Mouse (Mus musculus) MEL (cell line): ENCODE data around the gene Tnpo1. TPM values are rescaled to one million over a fixed set of nuclear protein-coding genes. Genes with fewer than 3 reads are reported as not detected.

Experiments used
- DNase-seq: peaks from one replicate; pipeline ENCODE4 v3.0.0; 2011; ENCODE audit warnings: low read depth, low spot score
- H3K27ac ChIP-seq: 2 replicates; pipeline ENCODE4 v1.5.1; 2012; ENCODE audit warnings: low read depth, mild to moderate bottlenecking, control low read depth, low read length, moderate library complexity; ENCODE audit not compliant: control insufficient read depth
- H3K27me3 ChIP-seq, 2 experiments: fragments of 150-350 bp in 1 of 2; sonication (generic) in 1 of 2; 2 replicates each; pipeline ENCODE4 v1.6.1; 2012; ENCODE audit warnings: low read length in 2 of 2, mild to moderate bottlenecking in 2 of 2, improper control_type of control experiment in 1 of 2, moderate library complexity in 1 of 2; ENCODE audit not compliant: insufficient read depth in 2 of 2, control insufficient read depth in 1 of 2
- H3K36me3 ChIP-seq, 2 experiments: 2 replicates each; pipeline ENCODE4 v1.6.1; 2012 to 2014; ENCODE audit warnings: low read length in 2 of 2, improper control_type of control experiment in 1 of 2, inconsistent platforms in 1 of 2, mild to moderate bottlenecking in 1 of 2; ENCODE audit not compliant: insufficient read depth in 2 of 2, control insufficient read depth in 1 of 2
- H3K4me1 ChIP-seq, 2 experiments: fragments of 150-350 bp in 1 of 2; sonication (generic) in 1 of 2; 2 replicates each; pipeline ENCODE4 v1.6.1; 2012; ENCODE audit warnings: low read length in 2 of 2, improper control_type of control experiment in 1 of 2, mild to moderate bottlenecking in 1 of 2; ENCODE audit not compliant: insufficient read depth in 2 of 2, control insufficient read depth in 1 of 2
- H3K4me3 ChIP-seq, 2 experiments: fragments of 150-350 bp in 1 of 2; sonication (generic) in 1 of 2; 2 replicates each; pipeline ENCODE4 v1.5.1; 2012; ENCODE audit warnings: low read depth in 2 of 2, low read length in 2 of 2, mild to moderate bottlenecking in 2 of 2, moderate library complexity in 2 of 2, control low read depth in 1 of 2, improper control_type of control experiment in 1 of 2; ENCODE audit not compliant: control insufficient read depth in 1 of 2, insufficient read depth in 1 of 2
- H3K79me2 ChIP-seq: 2 replicates; pipeline ENCODE4 v1.6.1; 2012; ENCODE audit warnings: mild to moderate bottlenecking, low read length, moderate library complexity; ENCODE audit not compliant: control insufficient read depth, poor library complexity, insufficient read depth
- H3K9ac ChIP-seq: 2 replicates; pipeline ENCODE4 v1.6.1; 2012; ENCODE audit warnings: low read depth, mild to moderate bottlenecking, control low read depth, low read length, moderate library complexity; ENCODE audit not compliant: control insufficient read depth, poor library complexity, severe bottlenecking
- H3K9me3 ChIP-seq: fragments of 150-350 bp; sonication (generic); replicated peaks from 2 replicates; pipeline ENCODE4 v1.6.1; 2012; ENCODE audit warnings: mild to moderate bottlenecking, low read length, improper control_type of control experiment, moderate library complexity; ENCODE audit not compliant: insufficient read depth
- CHD1 ChIP-seq: IDR thresholded peaks from 2 replicates; pipeline ENCODE4 v1.6.1; 2012; ENCODE audit warnings: low read depth, mild to moderate bottlenecking, inconsistent platforms, low read length, improper control_type of control experiment
- CTCF ChIP-seq, 3 experiments: IDR thresholded peaks in 2 of 3; conservative IDR thresholded peaks in 1 of 3; 2 replicates each; pipeline ENCODE4 v1.5.1; 2011 to 2012; ENCODE audit warnings: low read length in 3 of 3, low read depth in 2 of 3, mild to moderate bottlenecking in 2 of 3, improper control_type of control experiment in 1 of 3, inconsistent platforms in 1 of 3, mixed read lengths in 1 of 3, moderate library complexity in 1 of 3; ENCODE audit not compliant: control insufficient read depth in 1 of 3, insufficient read depth in 1 of 3, poor library complexity in 1 of 3, severe bottlenecking in 1 of 3
- E2F4 ChIP-seq: IDR thresholded peaks from 2 replicates; pipeline ENCODE4 v1.6.1; 2011; ENCODE audit warnings: low read depth, low read length, improper control_type of control experiment, borderline replicate concordance
- ELF1 ChIP-seq: IDR thresholded peaks from 2 replicates; pipeline ENCODE4 v1.6.1; 2014; ENCODE audit warnings: low read depth, mild to moderate bottlenecking, inconsistent platforms, low read length, improper control_type of control experiment, moderate library complexity
- ETS1 ChIP-seq: IDR thresholded peaks from 2 replicates; pipeline ENCODE4 v1.6.1; 2012; ENCODE audit warnings: low read depth, mild to moderate bottlenecking, inconsistent platforms, low read length, improper control_type of control experiment, moderate library complexity
- JUND ChIP-seq: IDR thresholded peaks from 2 replicates; pipeline ENCODE4 v1.6.1; 2011; ENCODE audit warnings: low read depth, mild to moderate bottlenecking, improper control_type of control experiment, low read length
- KAT2A ChIP-seq: conservative IDR thresholded peaks from 2 replicates; pipeline ENCODE4 v1.6.1; 2012; ENCODE audit warnings: low read depth, low read length, improper control_type of control experiment, inconsistent platforms
- MEF2A ChIP-seq: IDR thresholded peaks from 2 replicates; pipeline ENCODE4 v1.6.1; 2014; ENCODE audit warnings: low read depth, mild to moderate bottlenecking, inconsistent platforms, low read length, improper control_type of control experiment; ENCODE audit not compliant: poor library complexity, insufficient replicate concordance, severe bottlenecking; ENCODE audit errors: extremely low read depth
- MYB ChIP-seq: IDR thresholded peaks from 2 replicates; pipeline ENCODE4 v1.6.1; 2011; ENCODE audit warnings: mild to moderate bottlenecking, low read depth, low read length, improper control_type of control experiment
- NELFE ChIP-seq: IDR thresholded peaks from 2 replicates; pipeline ENCODE4 v1.6.1; 2011; ENCODE audit warnings: low read depth, low read length, improper control_type of control experiment
- POLR2AphosphoS5 ChIP-seq: IDR thresholded peaks from 2 replicates; pipeline ENCODE4 v1.6.1; 2012; ENCODE audit warnings: low read depth, borderline replicate concordance, mild to moderate bottlenecking, inconsistent platforms, low read length, moderate library complexity, mixed read lengths
- SIN3A ChIP-seq: IDR thresholded peaks from 2 replicates; pipeline ENCODE4 v1.6.1; 2012; ENCODE audit warnings: low read length, improper control_type of control experiment, inconsistent platforms
- SMC3 ChIP-seq: IDR thresholded peaks from 2 replicates; pipeline ENCODE4 v1.6.1; 2011; ENCODE audit warnings: low read depth, low read length, improper control_type of control experiment
- TCF12 ChIP-seq: IDR thresholded peaks from 2 replicates; pipeline ENCODE4 v1.6.1; 2014; ENCODE audit warnings: low read depth, mild to moderate bottlenecking, inconsistent platforms, low read length, improper control_type of control experiment, moderate library complexity
- USF1 ChIP-seq: IDR thresholded peaks from 2 replicates; pipeline ENCODE4 v1.6.1; 2014; ENCODE audit warnings: low read depth, mild to moderate bottlenecking, inconsistent platforms, low read length, improper control_type of control experiment, moderate library complexity
- USF2 ChIP-seq, 2 experiments: IDR thresholded peaks; 2 replicates each; pipeline ENCODE4 v1.6.1; 2011 to 2012; ENCODE audit warnings: improper control_type of control experiment in 2 of 2, low read length in 2 of 2, borderline replicate concordance in 1 of 2, inconsistent platforms in 1 of 2, low read depth in 1 of 2, mild to moderate bottlenecking in 1 of 2; ENCODE audit not compliant: insufficient read depth in 1 of 2
- ZC3H11A ChIP-seq: IDR thresholded peaks from 2 replicates; pipeline ENCODE4 v1.6.1; 2012; ENCODE audit warnings: low read depth, mild to moderate bottlenecking, inconsistent platforms, low read length, improper control_type of control experiment
- ZKSCAN1 ChIP-seq: IDR thresholded peaks from 2 replicates; pipeline ENCODE4 v1.6.1; 2012; ENCODE audit warnings: low read depth, mild to moderate bottlenecking, inconsistent platforms, low read length, improper control_type of control experiment, moderate library complexity
- ZMIZ1 ChIP-seq: IDR thresholded peaks from 2 replicates; pipeline ENCODE4 v1.6.1; 2012; ENCODE audit warnings: low read depth, mild to moderate bottlenecking, inconsistent platforms, low read length, improper control_type of control experiment, moderate library complexity
- polyA plus RNA-seq, 2 experiments: library from polyadenylated mRNA; stranded (reverse) in 1 of 2; unstranded in 1 of 2; fragments of >175 nt in 1 of 2; fragments of >200 nt in 1 of 2; gene quantifications; 2 replicates each; pipeline versions ENCODE4 v1.2.1 to v1.2.4; 2012; ENCODE audit warnings: low replicate concordance in 2 of 2, low read depth in 1 of 2; ENCODE audit not compliant: insufficient read length in 2 of 2, insufficient read depth in 1 of 2, missing spikeins in 1 of 2
- total RNA-seq: library from RNA; depleted of rRNA; stranded (reverse); fragments of 300-350 nt; gene quantifications from 2 replicates; pipeline ENCODE4 v1.2.3, GENCODE M21; 2012

Tnpo1 gene
- total and polyA plus RNA-seq, 3 experiments = 48.0 to 123 (median 89.6) TPM

- TF ChIP-seq ELF1 (peak; percentile 36), CHD1 (no peak), KAT2A (no peak; the same call in 1 of the 2 replicates), ZC3H11A (no peak)
These were observed at the start of gene Tnpo1 (continued) for GRCm38 (mm10) chr13:98926213-98926957.

- no peak overlapping the region for H3K9ac ChIP-seq
- H3K79me2 ChIP-seq = no peaks in the 10 kb centered on the region
- no peak overlapping the region for H3K4me3 ChIP-seq
- no peaks in the 10 kb centered on the region for H3K9me3 ChIP-seq
- no peak overlapping the region for H3K27ac ChIP-seq
- peaks cover 0 to 11% of the 10 kb centered on the region in 2 experiments; a peak in 1 of 4 replicates for H3K4me1 ChIP-seq
- no peaks in the 10 kb centered on the region; a peak in 1 of 4 replicates for H3K36me3 ChIP-seq
- DNase-seq = no peak
- H3K27me3 ChIP-seq = no peaks in the 10 kb centered on the region
- no peak for TF ChIP-seq ETS1
- no peak for TF ChIP-seq JUND
- no peak for TF ChIP-seq MEF2A
- TF ChIP-seq E2F4 = no peak
- TF ChIP-seq USF1 = no peak
- TF ChIP-seq ZMIZ1 = no peak
- TF ChIP-seq SMC3 = no peak
- TF ChIP-seq USF2 (IDR thresholded peaks at IDR 0.05; ENCODE audit: borderline replicate concordance in 1 of 2, insufficient read depth in 1 of 2, low read depth in 1 of 2, low read length in 2 of 2) = no peak
- TF ChIP-seq POLR2AphosphoS5 = no peak
- TF ChIP-seq CHD1 = no peak
- no peak for TF ChIP-seq CTCF (IDR thresholded peaks at IDR 0.05 in 2 of 3, conservative IDR thresholded peaks at IDR 0.05 in 1 of 3; ENCODE audit: control insufficient read depth in 1 of 3, insufficient read depth in 1 of 3, low read depth in 2 of 3, low read length in 3 of 3, poor library complexity in 1 of 3, severe bottlenecking in 1 of 3)
- no peak for TF ChIP-seq ZKSCAN1
- TF ChIP-seq TCF12 = no peak
- no peak for TF ChIP-seq ZC3H11A
- TF ChIP-seq SIN3A = no peak
- no peak for TF ChIP-seq NELFE
- TF ChIP-seq MYB = no peak
These were observed 45.9 kb upstream of the Tnpo1 start for GRCm38 (mm10) chr13:98972090-98972489.
